Mouse (Mus musculus): Measurements from ENCODE around the gene Cntnap2.

The Cntnap2 gene

DNA sequence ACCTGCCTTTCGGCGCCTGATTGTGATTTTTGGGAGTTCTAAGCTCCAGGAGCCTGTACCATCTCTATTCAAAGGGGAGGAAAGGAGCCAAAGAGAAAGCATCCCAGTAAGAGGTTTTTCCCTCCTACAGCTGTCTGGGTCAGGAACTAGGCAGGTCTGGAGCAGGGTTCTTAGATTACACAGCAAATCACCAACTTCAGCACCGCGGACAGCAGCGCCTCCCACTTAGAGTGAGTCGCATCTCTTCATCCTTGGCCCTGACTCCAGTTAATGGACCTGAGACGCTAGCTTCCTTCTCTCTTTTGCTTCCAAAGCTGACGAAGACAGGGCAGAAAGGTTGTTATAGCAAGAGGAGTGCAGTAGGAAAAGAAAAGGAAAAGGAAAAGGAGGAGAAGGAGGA, at the start of gene Cntnap2:
Gene Cntnap2, plus strand, starts transcription at position 267 of the 400 bp plus-strand sequence.
- no peak for TF ChIP-seq GATA4 (IDR thresholded peaks at IDR 0.05; ENCODE audit: insufficient replicate concordance, low read length)

DNA sequence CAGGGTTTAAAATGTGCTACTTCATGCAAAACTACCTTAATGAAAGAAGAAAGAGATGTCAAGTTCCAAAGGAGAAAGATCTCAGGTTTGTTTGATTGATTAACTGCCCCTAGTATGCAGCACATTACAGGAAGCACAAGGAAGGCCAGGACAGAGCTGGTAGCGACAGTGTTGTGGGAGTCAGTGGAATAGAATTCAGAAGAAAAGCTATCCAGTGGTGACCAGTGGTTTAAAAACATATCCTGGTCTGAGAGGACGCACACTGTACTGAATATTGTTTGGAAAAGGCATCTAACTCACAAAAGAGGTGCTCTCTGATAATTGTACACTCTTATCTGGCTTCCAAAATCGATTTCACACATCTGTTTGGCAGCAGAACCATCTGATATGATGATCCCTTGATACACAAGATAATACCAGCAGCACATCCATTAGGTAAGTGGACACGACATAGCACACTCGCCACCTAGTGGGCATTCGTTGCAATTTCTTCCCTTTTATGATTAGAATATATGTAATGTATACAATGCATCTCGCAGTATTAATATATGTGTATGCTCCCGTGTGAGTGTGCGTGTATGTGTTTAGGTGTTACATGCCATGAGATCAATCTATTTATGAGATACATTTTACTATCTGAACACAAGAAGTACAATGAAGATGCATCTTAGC, 33.0 kb upstream of the Cntnap2 start:
- no peak for TF ChIP-seq GATA4 (IDR thresholded peaks at IDR 0.05; ENCODE audit: insufficient replicate concordance, low read length)

DNA sequence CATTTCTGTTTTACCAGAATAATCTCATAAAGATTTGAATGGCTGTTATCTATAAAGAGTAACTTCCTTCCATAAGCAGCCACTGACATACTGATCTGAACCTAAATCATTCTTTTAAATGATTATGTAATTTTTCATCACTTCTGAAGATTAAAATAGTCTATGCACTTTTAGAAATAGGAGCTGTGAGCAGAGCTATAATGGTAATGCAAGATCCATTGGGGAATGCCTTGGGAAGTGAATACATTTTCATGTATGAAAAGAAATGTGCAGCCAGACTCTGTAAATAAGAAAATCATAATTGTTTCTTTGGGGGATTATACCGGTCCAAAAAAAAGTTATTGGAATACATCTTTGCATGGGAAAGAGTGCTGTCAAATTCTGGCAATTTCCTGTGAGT, 19.7 kb upstream of the Cntnap2 start:
- no peak for TF ChIP-seq GATA4 (IDR thresholded peaks at IDR 0.05; ENCODE audit: insufficient replicate concordance, low read length)

DNA sequence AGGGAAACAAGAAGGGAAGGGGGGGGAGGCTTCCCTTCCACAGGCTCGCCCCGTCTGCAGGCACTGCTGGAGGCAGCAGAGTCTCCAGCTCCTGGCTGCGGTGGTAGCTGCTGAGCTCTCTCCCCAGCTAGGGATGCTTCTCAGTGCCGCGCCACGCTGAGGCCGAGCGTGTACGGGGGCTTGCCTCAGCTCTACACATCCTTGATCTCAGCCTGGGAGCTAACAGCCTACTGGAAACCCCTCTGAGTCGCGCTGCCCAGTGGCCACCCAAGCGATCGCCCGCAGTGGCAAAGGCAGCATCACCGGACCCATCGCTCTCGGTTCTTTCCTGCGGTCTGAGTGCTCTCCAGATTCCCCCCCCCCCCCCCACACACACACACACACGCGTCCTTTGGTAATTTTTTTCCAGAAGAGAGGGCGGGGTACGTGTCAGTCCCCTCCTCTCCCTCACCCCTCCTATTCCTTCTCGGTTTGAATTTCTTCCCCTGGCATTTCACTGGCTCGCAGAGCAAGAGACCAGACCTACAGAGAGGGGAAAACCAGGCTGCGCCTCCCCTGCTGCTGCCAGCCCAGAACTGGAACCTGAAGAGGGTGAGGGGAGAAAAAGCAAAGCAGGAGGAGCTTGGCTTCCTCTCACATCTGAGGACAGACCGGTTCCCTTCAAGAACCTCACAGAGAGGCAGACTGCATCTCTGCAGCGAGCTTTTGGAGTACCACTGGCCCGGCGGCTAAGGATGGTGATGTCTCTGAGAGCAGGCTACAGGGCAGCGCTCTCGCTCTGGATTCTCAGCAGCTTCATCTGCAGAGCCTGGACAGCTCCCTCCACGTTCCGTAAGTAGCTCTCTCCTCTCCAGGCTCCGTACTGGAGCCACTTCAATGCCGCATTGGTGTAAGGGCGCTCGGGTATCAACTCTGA, 657 bp downstream of the Cntnap2 start:
- no peak for TF ChIP-seq GATA4 (IDR thresholded peaks at IDR 0.05; ENCODE audit: insufficient replicate concordance, low read length)

DNA sequence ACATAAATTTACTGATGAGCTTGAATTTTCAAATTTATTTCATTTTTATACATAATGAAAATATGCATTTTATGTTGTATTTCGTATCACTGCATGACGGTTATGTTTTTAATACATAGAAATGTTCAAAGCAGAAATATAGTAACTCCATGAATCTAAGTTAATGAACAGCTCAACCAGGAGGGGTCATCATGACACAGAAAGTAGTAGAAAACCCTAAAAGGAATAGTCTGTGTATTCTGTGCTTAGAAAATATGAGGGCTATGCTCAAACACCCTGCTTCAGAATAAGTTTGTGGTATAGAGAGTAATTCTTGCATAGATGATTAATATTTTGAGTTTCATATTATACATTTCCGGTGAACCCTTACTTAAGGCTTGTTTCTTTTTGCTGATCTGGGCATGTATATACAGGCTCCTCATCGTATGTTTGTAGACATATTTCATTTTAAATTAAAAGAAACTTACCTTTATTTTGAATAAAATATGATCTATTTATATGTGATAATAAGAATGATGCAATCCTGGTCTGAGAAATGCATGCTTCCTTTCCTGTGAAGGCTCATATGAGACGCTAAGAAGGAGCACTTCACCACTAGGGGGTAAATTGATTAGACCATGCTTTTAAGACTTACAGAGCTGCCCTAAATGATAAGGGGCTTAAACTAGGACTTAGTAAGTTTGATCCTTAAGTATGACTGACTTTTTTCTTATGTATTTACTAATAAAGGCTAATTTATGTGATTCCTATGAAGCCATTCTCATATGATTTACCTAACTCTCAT, 3.2 kb downstream of the Cntnap2 start:
- no peak for TF ChIP-seq GATA4 (IDR thresholded peaks at IDR 0.05; ENCODE audit: insufficient replicate concordance, low read length)

DNA sequence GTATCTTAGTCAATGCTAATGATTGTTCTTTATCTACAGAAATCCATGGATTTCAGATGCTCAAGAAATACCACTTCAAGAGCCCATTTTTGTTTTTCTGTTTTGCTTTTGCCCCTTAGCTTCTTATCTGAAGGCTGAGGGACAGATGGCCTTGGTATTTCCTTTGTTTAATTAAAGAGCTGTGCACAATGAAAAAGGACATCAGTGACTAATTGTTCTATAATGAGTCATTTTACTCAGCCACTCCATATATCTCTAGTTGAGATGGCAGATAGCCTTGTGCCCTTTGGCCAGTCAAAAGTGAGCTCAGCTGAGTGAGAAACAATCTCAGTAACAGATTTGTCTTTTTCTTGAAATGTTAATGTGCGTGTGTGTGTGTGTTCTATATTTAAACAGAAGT, 29.1 kb downstream of the Cntnap2 start:
- TF ChIP-seq GATA4 (IDR thresholded peaks at IDR 0.05; ENCODE audit: insufficient replicate concordance, low read length), result no peak

DNA sequence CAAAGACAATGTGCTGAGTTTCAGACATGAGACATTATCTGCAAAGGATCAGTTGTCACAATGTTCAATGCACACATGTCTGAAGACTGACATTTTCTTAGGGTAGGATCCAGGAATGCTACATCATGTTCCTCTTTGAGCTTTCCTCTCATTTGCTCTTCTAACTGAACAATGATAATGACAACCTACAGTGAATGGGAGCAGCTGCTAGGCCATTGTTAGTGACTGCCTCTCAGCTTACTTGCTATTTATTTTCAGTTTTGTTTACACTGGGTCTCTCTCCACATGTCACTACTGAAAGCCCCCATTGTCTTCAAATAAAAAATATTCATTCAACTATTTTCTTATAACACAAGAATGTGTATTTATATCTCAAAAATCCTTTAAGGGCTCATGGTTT, 54.5 kb downstream of the Cntnap2 start:
- no peak for TF ChIP-seq GATA4 (IDR thresholded peaks at IDR 0.05; ENCODE audit: insufficient replicate concordance, low read length)

DNA sequence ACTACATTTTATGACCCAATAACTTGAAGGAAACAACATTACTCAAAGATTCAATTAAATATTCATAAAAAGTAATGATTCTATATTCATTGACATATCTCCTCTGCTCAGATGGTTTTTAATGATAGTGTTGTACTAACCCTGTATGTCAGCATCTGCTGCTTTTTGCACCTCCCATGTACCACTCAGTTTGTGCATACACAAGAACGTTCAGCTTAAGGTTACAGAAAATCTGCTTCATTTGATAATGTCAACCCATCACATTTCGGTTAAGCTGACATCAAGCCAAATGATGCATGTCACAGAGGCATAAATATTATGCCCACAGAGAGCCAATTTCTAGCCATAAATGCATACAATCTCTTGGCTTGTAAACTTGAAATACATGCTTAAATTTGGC, 85.7 kb downstream of the Cntnap2 start:
- no peak for TF ChIP-seq GATA4 (IDR thresholded peaks at IDR 0.05; ENCODE audit: insufficient replicate concordance, low read length)

DNA sequence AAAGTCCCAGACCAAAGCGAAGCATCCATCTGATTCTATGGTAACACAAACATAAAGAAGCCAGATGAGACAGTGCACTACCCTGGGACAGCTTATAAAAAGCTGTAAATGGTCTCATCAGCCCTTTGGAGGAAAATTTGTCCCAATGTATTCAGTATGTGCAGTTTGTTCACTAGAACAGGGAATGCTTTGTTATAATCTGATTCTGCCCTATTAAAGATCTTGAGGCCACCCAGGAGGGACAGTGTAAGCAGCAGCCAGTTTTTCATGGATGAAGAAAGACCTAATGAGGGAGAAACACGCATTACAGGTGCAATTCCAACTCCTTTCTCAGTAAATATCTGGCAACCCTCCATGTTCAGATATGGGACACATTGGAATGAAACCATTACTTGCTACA, 145.9 kb downstream of the Cntnap2 start:
- TF ChIP-seq GATA4 (IDR thresholded peaks at IDR 0.05; ENCODE audit: insufficient replicate concordance, low read length), result no peak

DNA sequence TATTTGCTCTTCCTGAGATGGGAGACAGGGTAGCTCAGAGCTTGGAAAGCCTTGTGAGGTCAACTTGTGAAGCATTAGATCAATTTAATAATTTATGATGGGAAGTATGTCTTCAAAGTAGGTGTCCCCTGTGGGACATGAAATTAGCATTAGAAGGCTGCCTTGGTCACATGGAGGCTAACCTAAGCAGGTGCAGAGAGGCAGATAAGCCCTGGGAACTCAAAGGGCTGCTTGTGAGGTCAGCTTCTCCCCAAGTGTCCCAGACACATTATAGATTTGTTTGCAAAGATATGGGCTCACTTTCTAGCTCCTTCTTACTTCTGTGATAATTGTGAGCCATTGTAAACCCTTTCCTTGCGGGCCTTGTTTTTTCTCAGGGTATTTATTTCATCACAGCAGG, 155.2 kb downstream of the Cntnap2 start:
- no peak for TF ChIP-seq GATA4 (IDR thresholded peaks at IDR 0.05; ENCODE audit: insufficient replicate concordance, low read length)

DNA sequence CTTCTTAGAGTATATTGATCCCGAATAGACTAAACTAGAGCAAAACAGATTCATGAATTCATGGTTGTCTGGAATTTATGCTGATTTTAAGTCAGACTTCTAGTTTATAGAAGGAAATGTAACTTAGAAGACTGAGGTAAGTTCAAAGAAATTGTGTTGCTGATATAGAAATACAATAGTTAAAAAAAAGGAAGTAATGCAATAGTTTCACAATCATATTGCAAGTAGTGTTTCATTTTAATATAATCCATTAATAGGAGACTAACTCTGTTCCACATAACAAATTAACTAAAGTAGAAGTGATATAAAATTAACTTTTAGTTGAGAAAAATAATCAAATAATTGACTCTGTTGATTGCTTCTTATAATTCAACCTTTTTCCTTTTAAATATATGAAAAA, 169.8 kb downstream of the Cntnap2 start:
- no peak for TF ChIP-seq GATA4 (IDR thresholded peaks at IDR 0.05; ENCODE audit: insufficient replicate concordance, low read length)

DNA sequence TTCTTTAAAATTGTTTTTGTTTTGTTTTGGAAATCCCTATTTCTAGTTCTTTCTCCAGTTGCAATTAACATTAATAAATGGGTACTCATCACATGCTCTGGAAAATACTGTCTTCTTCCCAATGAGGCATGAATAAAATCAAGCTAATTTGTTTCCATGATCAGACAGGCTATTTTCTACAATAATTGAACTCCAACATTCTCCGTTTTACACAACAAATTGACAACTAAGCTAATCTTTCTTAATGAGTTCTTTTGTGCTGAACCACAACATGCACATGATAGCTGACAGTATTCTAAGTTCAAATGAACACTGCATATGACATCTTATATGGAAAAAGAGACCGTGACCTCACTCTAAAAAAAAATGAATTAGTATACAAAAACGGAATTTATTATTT, 173.4 kb downstream of the Cntnap2 start:
- no peak for TF ChIP-seq GATA4 (IDR thresholded peaks at IDR 0.05; ENCODE audit: insufficient replicate concordance, low read length)

DNA sequence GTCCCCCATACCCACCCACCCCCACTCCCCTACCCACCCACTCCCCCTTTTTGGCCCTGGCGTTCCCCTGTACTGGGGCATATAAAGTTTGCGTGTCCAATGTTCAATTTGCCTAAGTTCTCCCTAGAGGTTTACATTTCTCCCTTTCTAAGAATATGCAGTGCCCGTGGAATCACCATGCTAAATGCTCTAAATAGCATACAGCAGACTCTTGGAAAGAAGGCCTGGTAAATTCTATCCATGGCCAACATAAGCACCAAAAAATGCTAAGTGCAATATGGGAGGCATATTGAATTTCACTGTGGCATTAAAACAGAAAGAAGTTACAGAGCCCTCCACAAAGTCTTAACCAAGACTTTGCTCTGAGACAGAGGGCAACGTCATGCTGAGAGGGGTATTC, 177.4 kb downstream of the Cntnap2 start:
- no peak for TF ChIP-seq GATA4 (IDR thresholded peaks at IDR 0.05; ENCODE audit: insufficient replicate concordance, low read length)

DNA sequence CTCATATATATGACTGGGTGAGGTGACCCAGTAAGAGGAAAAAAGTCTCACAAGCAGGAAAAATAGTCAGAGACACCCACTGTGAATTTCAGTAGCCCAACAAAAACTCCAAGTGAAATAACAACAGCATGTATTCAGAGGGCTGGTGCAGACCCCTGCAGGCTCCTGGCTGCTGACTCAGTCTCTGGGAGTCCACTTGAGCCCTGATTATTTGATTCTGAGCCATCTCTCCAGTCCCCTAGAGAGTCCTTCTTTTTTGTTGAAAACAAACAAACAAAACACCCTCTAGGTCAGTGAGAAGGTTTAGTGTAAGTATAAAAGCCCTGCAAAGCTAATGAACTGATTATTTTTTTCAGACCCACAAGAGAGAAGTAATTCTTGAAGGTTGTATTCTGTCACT, 179.0 kb downstream of the Cntnap2 start:
- no peak for TF ChIP-seq GATA4 (IDR thresholded peaks at IDR 0.05; ENCODE audit: insufficient replicate concordance, low read length)

DNA sequence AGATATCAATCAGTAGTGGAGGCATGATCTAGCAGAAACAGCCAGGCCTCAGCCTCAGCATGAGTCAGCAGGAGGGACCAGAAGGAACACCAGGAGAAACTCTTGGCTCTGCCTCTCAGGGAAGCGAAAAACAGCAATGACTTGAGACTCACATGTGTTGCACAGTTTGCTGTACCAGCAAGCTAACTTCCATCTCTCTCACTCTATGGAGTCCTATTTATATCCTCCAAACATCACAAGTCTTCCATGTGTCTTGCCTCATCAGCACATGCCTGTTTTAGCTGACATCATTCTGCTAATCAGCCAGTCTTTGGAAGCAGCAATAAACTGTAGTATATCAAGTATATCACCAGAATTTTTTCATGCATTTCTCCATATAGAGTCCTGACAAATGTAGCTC, 182.1 kb downstream of the Cntnap2 start:
- TF ChIP-seq GATA4 (IDR thresholded peaks at IDR 0.05; ENCODE audit: insufficient replicate concordance, low read length), result no peak

DNA sequence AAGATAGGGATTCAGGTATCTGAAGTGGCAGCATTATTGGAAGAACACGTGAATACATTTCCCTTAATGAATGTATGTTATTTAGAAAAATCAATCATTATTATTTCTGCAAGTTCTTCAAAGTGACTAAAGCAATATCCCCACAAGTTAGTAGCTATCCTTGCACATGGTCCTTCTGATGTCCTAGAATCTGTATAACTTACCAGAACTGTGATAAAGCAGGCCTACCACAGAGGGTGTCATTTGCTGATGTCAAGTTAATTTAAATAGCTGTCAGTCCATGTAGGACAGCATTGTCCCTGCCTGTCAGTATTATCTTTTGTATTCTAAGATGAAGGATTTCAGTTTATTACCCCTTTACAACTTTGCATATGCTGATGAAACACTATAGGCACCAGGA, 185.5 kb downstream of the Cntnap2 start:
- no peak for TF ChIP-seq GATA4 (IDR thresholded peaks at IDR 0.05; ENCODE audit: insufficient replicate concordance, low read length)
